Mouse (Mus musculus) gastrocnemius, postnatal 25 days (tissue): ENCODE measurements at regions not wholly inside any gene's neighbourhood (a gene's known extent, or its start where the extent isn't known, plus 50 kb on each side); places are given as distances from the start of the nearest gene placed in this dataset.
A peak's percentile ranks its signal among the peaks of the same experiment; 100 is the strongest.

Experiments used
- DNase-seq: peaks from one replicate; pipeline ENCODE4 v3.0.0; 2022

GRCm38 (mm10) chr14:51309951-51310350, 51.6 kb upstream of the Gm7247 start:
- peak; percentile 46 for DNase-seq

- DNase-seq, result no peak
Measured at GRCm38 (mm10) chr14:51310583-51310982, 51.0 kb upstream of the Gm7247 start.
